Mouse (Mus musculus) Muller cell, postnatal 12 days (primary cell): Measurements from ENCODE around the gene Magea6.
"Not testable (repeated sequence)": the region's sequence is repeated elsewhere in the genome, so short reads cannot be mapped to it uniquely, and the experiment has no call there.

Experiments
- DNase-seq: peaks from one replicate; pipeline ENCODE4 v3.0.0-alpha.2; 2015; ENCODE audit errors: inconsistent ontology term

Magea6 gene

DNA sequence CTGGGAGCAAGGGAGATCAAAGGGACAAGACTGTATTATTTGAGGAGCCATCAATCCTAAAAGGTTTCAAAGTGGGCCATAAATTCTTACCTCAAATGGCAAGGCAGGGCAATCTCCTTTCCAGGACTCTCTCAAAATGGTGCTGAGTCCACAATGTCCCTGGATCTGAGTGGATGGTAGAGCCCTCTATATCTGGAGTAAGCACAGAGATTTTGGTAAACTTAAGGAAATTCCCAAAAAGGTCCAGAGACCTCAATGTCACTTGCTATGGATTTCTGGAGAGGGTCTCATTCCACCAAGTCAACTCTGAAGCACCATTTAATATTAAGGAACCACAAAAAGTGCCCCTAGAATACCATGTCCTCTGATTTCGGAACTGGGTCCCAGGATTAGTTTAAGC, at the start of gene Magea6:
TSS of gene Magea6 (minus strand) at position 101 of the 400 bp plus-strand sequence.
- not testable (repeated sequence) for DNase-seq

DNA sequence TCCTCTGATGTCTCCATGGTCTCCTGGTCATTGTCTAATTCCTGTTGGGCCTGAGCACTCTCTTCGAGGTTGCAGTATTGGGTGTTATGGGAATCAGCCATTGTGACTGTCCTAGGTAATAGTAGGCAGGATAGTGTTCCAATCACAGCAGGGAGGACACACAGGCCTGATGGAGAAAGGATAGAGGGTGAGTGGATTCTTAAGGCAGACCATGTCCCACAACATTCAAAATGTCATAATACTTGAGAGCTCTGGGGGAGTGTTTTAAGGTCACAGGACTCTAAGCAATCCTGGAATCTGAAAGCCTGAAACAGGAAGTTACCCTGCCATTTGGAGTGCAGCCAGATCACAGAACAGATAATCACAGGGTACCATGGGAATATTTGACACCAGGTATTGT, 13.6 kb upstream of the Magea6 start, which contains the start of gene Magea3:
TSS of gene Magea3 (minus strand) at position 101 of the 400 bp plus-strand sequence.
- DNase-seq: not testable (repeated sequence)

DNA sequence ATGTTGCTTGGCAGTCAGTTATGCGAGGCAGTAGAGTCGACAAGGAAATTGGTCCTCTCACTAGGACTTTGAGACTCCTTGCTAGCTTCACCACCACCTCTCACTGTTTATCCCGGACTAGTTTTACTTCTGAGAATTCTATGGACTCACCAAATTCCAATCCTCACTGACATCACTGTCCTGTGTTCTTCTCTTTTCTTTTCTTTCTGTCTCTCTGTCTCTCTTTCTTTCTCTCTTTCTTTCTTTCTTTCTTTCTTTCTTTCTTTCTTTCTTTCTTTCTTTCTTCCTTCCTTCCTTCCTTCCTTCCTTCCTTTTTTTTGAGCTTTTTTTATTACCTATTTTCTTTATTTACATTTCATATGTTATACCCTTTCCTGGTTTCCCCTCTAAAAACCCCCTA, 45.6 kb downstream of the Magea6 start, which contains the start of gene Cldn34b1:
TSS of gene Cldn34b1 (minus strand) at position 101 of the 400 bp plus-strand sequence.
- DNase-seq: not testable (repeated sequence)
